Mouse (Mus musculus): ENCODE results near the gene Hoxd4. TPM values are rescaled to one million over a fixed set of nuclear protein-coding genes. Genes with fewer than 3 reads are reported as not detected.
A peak's percentile ranks its signal among the peaks of the same experiment; 100 is the strongest.

Gene Hoxd4
- polyA plus RNA-seq, 1 experiment = 6.7 TPM

- Histone ChIP-seq H3K27ac (ENCODE audit: insufficient read depth, low read length) (no peak overlapping the region), H3K4me3 (ENCODE audit: insufficient read depth, low read length) (no peak overlapping the region)
Measured at GRCm38 (mm10) chr2:74685059-74685603, 26.6 kb upstream of the Hoxd4 start.

GRCm38 (mm10) chr2:74686301-74686987 lies 25.3 kb upstream of the Hoxd4 start:
- H3K4me3 ChIP-seq (ENCODE audit: insufficient read depth, low read length) = peak overlapping the region; percentile 28; the same call in 1 of the 2 replicates
- H3K4me1 ChIP-seq (ENCODE audit: control insufficient read depth, insufficient read depth, low read length) = no peaks in the 10 kb centered on the region
- no peak for TF ChIP-seq POLR2A (IDR thresholded peaks at IDR 0.05; ENCODE audit: low read depth, low read length)
- 0 out of 2 replicates have a peak, but pooled peaks have one; percentile 20 for TF ChIP-seq CTCF (IDR thresholded peaks at IDR 0.05; ENCODE audit: borderline replicate concordance, insufficient read depth, low read length)
- H3K27ac ChIP-seq (ENCODE audit: insufficient read depth, low read length) = peak overlapping the region; percentile 35; the same call in 1 of the 2 replicates

More at GRCm38 (mm10) chr2:74685059-74685603, 26.6 kb upstream of the Hoxd4 start:
- H3K4me1 ChIP-seq (ENCODE audit: control insufficient read depth, insufficient read depth, low read length) = no peaks in the 10 kb centered on the region
- TF ChIP-seq POLR2A (IDR thresholded peaks at IDR 0.05; ENCODE audit: low read depth, low read length) = no peak
- TF ChIP-seq CTCF (IDR thresholded peaks at IDR 0.05; ENCODE audit: borderline replicate concordance, insufficient read depth, low read length) = no peak

DNA sequence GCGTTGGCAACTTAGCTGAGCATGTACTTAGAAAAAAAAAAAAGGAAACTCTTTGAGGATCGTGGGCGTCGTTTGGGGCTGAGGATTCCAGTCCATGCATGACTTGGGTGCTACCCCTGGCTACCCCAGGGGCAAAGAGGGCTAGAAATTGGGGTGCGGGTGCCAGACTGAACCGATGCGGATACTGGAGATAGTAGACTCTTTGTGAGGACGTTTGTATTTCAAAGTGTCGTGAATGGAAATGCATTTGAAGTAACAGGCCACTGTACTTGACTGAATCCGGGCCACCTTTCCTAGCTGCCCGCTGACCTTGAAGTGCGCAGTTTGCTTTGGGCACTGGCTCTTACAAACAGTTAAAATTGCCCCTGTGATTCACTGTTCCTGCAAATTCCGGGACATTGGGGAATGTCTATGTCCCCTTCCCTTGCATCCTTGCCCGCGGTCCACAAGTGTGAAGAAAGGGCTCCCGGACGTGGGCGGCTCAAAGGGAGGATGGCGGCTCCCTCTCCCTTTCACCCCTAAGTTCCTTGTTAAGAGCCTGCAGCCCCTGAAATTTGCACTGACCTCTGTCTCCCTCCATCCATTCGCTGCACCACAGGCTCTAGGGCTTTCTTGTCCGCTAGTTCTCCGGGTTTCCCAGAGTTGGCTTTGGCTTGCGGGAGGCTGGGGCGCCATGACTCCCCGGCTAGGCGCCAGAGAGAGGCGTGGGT lies 24.6 kb upstream of the Hoxd4 start:
- Histone ChIP-seq H3K4me3 (ENCODE audit: insufficient read depth, low read length) (peak overlapping the region; percentile 28), H3K4me1 (ENCODE audit: control insufficient read depth, insufficient read depth, low read length) (no peaks in the 10 kb centered on the region), H3K27ac (ENCODE audit: insufficient read depth, low read length) (peak overlapping the region; percentile 35)
- TF ChIP-seq POLR2A (IDR thresholded peaks at IDR 0.05; ENCODE audit: low read depth, low read length) (no peak), CTCF (IDR thresholded peaks at IDR 0.05; ENCODE audit: borderline replicate concordance, insufficient read depth, low read length) (no peak)

- TF ChIP-seq POLR2A (IDR thresholded peaks at IDR 0.05; ENCODE audit: low read depth, low read length) (no peak), CTCF (IDR thresholded peaks at IDR 0.05; ENCODE audit: borderline replicate concordance, insufficient read depth, low read length) (no peak)
- H3K4me1 ChIP-seq (ENCODE audit: control insufficient read depth, insufficient read depth, low read length) = no peaks in the 10 kb centered on the region
- H3K27ac ChIP-seq (ENCODE audit: insufficient read depth, low read length) = peak overlapping the region; percentile 35
- peak overlapping the region; percentile 28 for H3K4me3 ChIP-seq (ENCODE audit: insufficient read depth, low read length)
Measured at GRCm38 (mm10) chr2:74687698-74688555, 23.8 kb upstream of the Hoxd4 start.

DNA sequence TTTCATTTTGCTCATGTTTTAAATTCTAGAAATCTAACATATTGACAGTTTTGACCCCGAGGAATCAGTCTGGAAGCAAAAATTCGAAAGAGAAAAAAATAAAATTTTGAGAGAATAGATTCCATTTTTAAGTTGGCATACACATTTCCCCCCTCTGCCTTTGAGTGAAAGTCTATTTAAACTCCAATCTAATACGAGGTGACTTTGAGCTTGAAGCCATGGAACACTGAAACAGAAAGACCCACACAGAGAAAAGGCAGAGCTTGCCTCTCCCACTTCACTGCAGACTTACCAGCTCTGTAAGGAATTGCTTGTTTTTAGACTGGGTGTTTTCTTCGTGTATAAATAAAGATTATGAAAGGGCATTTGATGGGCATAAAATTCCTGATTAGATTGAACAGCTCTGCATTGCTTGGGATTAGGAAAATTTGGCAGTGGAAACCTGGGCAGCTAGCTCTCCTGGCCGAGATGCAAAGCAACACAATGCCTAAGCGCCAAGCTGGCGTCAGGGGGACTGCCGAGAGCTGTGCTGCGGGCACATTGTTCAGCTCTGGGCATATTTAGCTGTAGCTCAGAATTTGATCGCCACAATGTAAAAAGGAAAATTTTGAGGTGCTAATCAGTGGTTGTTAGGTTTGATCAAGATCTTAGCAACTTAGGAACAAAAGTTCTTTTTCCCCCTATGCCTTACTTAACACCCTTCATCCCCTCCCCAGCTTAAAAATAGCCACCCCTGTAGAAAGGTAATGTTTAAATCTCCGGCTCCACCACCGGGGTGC lies 22.7 kb upstream of the Hoxd4 start:
- TF ChIP-seq POLR2A (IDR thresholded peaks at IDR 0.05; ENCODE audit: low read depth, low read length) (no peak), CTCF (IDR thresholded peaks at IDR 0.05; ENCODE audit: borderline replicate concordance, insufficient read depth, low read length) (no peak)
- Histone ChIP-seq H3K4me3 (ENCODE audit: insufficient read depth, low read length) (no peak overlapping the region), H3K27ac (ENCODE audit: insufficient read depth, low read length) (no peak overlapping the region), H3K4me1 (ENCODE audit: control insufficient read depth, insufficient read depth, low read length) (no peaks in the 10 kb centered on the region)

- TF ChIP-seq POLR2A (IDR thresholded peaks at IDR 0.05; ENCODE audit: low read depth, low read length) (no peak), CTCF (IDR thresholded peaks at IDR 0.05; ENCODE audit: borderline replicate concordance, insufficient read depth, low read length) (no peak)
- H3K4me1 ChIP-seq (ENCODE audit: control insufficient read depth, insufficient read depth, low read length) = no peaks in the 10 kb centered on the region
- H3K4me3 ChIP-seq (ENCODE audit: insufficient read depth, low read length) = peak overlapping the region; percentile 5
- H3K27ac ChIP-seq (ENCODE audit: insufficient read depth, low read length) = peak overlapping the region; percentile 42; the same call in 1 of the 2 replicates
Measured at GRCm38 (mm10) chr2:74689574-74690337, 22.0 kb upstream of the Hoxd4 start.

DNA sequence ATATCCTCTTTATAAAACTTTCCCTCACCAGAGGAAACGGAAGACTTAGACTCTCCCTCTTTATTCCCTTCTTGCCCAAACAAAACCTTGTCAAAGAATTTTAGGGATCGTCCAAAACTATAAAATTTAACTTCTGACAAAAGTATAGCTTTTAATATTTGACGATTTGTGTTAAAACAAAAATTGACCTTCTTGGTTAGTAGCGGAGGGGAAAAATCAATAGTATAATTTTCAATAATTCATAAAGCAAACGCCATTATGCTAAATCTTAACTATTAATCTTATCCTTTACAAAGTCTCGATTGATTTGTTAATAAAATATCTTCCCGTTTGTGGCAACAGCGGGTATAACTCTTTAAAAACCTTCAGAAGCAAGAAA lies 21.4 kb upstream of the Hoxd4 start:
- Histone ChIP-seq H3K4me3 (ENCODE audit: insufficient read depth, low read length) (no peak overlapping the region; the same call in 1 of the 2 replicates), H3K4me1 (ENCODE audit: control insufficient read depth, insufficient read depth, low read length) (no peaks in the 10 kb centered on the region), H3K27ac (ENCODE audit: insufficient read depth, low read length) (0 out of 2 replicates have a peak overlapping the region, but pooled peaks have one; percentile 42)
- TF ChIP-seq CTCF (IDR thresholded peaks at IDR 0.05; ENCODE audit: borderline replicate concordance, insufficient read depth, low read length) = no peak
- TF ChIP-seq POLR2A (IDR thresholded peaks at IDR 0.05; ENCODE audit: low read depth, low read length) = no peak
